ENCODE assay signal across 13 mouse cellular contexts in the genomic region with DNA sequence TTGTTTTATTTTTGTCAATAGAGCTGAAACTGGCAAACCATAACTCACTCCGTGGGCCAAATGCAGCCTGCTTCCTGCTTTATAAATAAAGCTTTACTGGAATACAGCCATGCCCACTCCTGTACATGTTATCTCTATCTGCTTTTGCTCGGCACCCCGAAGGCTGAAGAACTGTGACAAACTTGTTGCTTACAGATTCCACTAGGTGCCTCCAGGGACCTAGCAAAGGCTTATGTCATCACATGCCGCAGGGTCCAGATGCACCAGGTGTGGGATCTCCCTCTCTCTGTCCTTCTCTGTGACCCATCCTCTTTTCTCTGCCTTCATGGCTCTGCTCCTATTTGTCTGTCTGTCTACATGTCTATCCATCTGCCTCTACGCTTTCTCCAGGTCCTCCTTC. TPM values are rescaled to one million over a fixed set of nuclear protein-coding genes. Genes with fewer than 3 reads are reported as not detected.
DNase-seq lines count a peak whose midpoint lies in the region; ATAC-seq and TF ChIP-seq lines count a peak whose summit lies in the region.
"Had no signal": no experiment of that assay in that cellular context is flagged by ENCODE, and none has a peak within 500 bp of the region (broad histone marks: within the 10 kb centered on the region; RNA-seq: fewer than 3 reads in every experiment).

No protein-coding gene starts in this region.

- H3K4me2 ChIP-seq in lung, embryonic 15.5 days, result peak overlapping the region; percentile 17; the same call in 1 of the 2 replicates
- peak overlapping the region; percentile 3; the same call in 1 of the 2 replicates for H3K4me2 ChIP-seq in stomach, embryonic 16.5 days (ENCODE audit: low read depth, low read length)
- H3K4me2 ChIP-seq: forebrain, embryonic 12.5 days; midbrain, embryonic 11.5 days; neural tube, embryonic 12.5 days had no signal

- DNase-seq in heart, adult 2 months, result no peak
- no peak for DNase-seq in heart, adult 8-10 months (ENCODE audit: low spot score)
- no peak for DNase-seq in lung, postnatal 14 days
- DNase-seq in heart, postnatal 4 days, result peak; percentile 23
- no peak for DNase-seq in frontal cortex, postnatal 25 days (ENCODE audit: low spot score in 2 of 2)
- no peak for DNase-seq in c-Kit-positive CD71-positive TER-119-positive erythroid progenitor cells, embryonic 14.5 days (ENCODE audit: low spot score)
- DNase-seq: layer of hippocampus, adult 9-11 months; right cerebral cortex, postnatal 14 days had no signal

- WGBS in heart, adult 2 months, result 23% methylated on average over 5 of the region's 5 CpGs
- WGBS in lung, embryonic 15.5 days, result 29% methylated on average over 5 of the region's 5 CpGs
- WGBS in stomach, embryonic 16.5 days, result 45% methylated on average over 5 of the region's 5 CpGs

- ATAC-seq in lung, embryonic 15.5 days (ENCODE audit: borderline replicate concordance, extremely low read depth, low FRiP score, low TSS enrichment), result no peak
- no peak for ATAC-seq in stomach, embryonic 16.5 days (ENCODE audit: insufficient read depth, low FRiP score)

- peak overlapping the region; percentile 4 for H3K9ac ChIP-seq in heart, adult 2 months (ENCODE audit: low read depth, low read length)
- no peak overlapping the region for H3K9ac ChIP-seq in lung, embryonic 15.5 days
- peak overlapping the region; percentile 31; the same call in 1 of the 2 replicates for H3K9ac ChIP-seq in stomach, embryonic 16.5 days (ENCODE audit: low read length)
- H3K9ac ChIP-seq: forebrain, embryonic 12.5 days; neural tube, embryonic 12.5 days had no signal

- TF ChIP-seq POLR2A in heart, adult 2 months (IDR thresholded peaks at IDR 0.05; ENCODE audit: insufficient read depth, low read depth, low read length), result no peak

- H3K79me2 ChIP-seq in heart, adult 2 months (replicated peaks; ENCODE audit: control insufficient read depth, insufficient read depth, low read length), result no peaks in the 10 kb centered on the region

- intact Hi-C loops in heart, adult 2 months (cut with DNase I), result loop anchor here (2.0 to 10.0 kb wide), 3 partner anchors 40 to 286 kb away; partner anchors contain the start of genes Churc1 and Fntb

- no peaks in the 10 kb centered on the region for H3K27me3 ChIP-seq in heart, adult 2 months (ENCODE audit: control insufficient read depth, insufficient read depth, low read length)
- no peaks in the 10 kb centered on the region for H3K27me3 ChIP-seq in lung, embryonic 15.5 days
- H3K27me3 ChIP-seq in stomach, embryonic 16.5 days (ENCODE audit: control insufficient read depth, insufficient read depth, low read length), result no peaks in the 10 kb centered on the region
- H3K27me3 ChIP-seq: neural tube, embryonic 12.5 days had no signal

- peaks cover 21% of the 10 kb centered on the region for H3K4me1 ChIP-seq in heart, adult 2 months (ENCODE audit: control insufficient read depth, insufficient read depth, low read length)
- H3K4me1 ChIP-seq in lung, embryonic 15.5 days, result peaks cover 20% of the 10 kb centered on the region
- peaks cover 8% of the 10 kb centered on the region; the same call in 1 of the 2 replicates for H3K4me1 ChIP-seq in stomach, embryonic 16.5 days (ENCODE audit: control insufficient read depth, insufficient read depth, low read length)
- H3K4me1 ChIP-seq: forebrain, embryonic 12.5 days had no signal

- H3K36me3 ChIP-seq in heart, adult 2 months (ENCODE audit: control insufficient read depth, insufficient read depth, low read length), result no peaks in the 10 kb centered on the region; the same call in 1 of the 2 replicates
- H3K36me3 ChIP-seq in lung, embryonic 15.5 days, result no peaks in the 10 kb centered on the region
- no peaks in the 10 kb centered on the region for H3K36me3 ChIP-seq in stomach, embryonic 16.5 days (ENCODE audit: control insufficient read depth, insufficient read depth, low read length)
- H3K36me3 ChIP-seq: forebrain, embryonic 12.5 days; neural tube, embryonic 12.5 days had no signal

- no peak for TF ChIP-seq EP300 in heart, adult 2 months (IDR thresholded peaks at IDR 0.05; ENCODE audit: insufficient read depth, low read depth, low read length)

- peak overlapping the region; percentile 80 for H3K27ac ChIP-seq in heart, adult 2 months
- no peak overlapping the region for H3K27ac ChIP-seq in lung, embryonic 15.5 days
- peak overlapping the region; percentile 70 for H3K27ac ChIP-seq in stomach, embryonic 16.5 days (ENCODE audit: low read length)
- H3K27ac ChIP-seq: forebrain, embryonic 12.5 days; neural tube, embryonic 12.5 days had no signal

- H3K9me3 ChIP-seq in lung, embryonic 15.5 days, result no peaks in the 10 kb centered on the region
- no peaks in the 10 kb centered on the region for H3K9me3 ChIP-seq in stomach, embryonic 16.5 days (replicated peaks; ENCODE audit: control insufficient read depth, low read length)
- H3K9me3 ChIP-seq: forebrain, embryonic 12.5 days; neural tube, embryonic 12.5 days had no signal

- no peak overlapping the region; the same call in 1 of the 2 replicates for H3K4me3 ChIP-seq in heart, adult 2 months
- H3K4me3 ChIP-seq in lung, embryonic 15.5 days, result no peak overlapping the region
- no peak overlapping the region for H3K4me3 ChIP-seq in stomach, embryonic 16.5 days (replicated peaks; ENCODE audit: low read length)
- H3K4me3 ChIP-seq: forebrain, embryonic 12.5 days; neural tube, embryonic 12.5 days had no signal

- peak; percentile 37 for TF ChIP-seq CTCF in heart, adult 2 months (IDR thresholded peaks at IDR 0.05)

RNA-seq across cellular contexts. Expression of gene Plekhg3, which starts 51.5 kb away (rescaled TPM):
- total RNA-seq in heart, adult 2 months (2021), result 10 to 100 TPM; 11.6 to 13.6 TPM
- polyA plus RNA-seq in heart, adult 2 months (2012; rRNA removed), result 12.9 and 16.8 TPM in 2 replicates
- 10 to 100 TPM; 11.4 to 14.3 (median 13.2) TPM for total RNA-seq in heart, adult 8-10 months (2022)
- 6.9 and 7.2 TPM in 2 replicates for polyA plus RNA-seq in lung, embryonic 15.5 days (2015; fragmentation: Nextera tagmentation; extraction: Ambion mirVana)
- 10 to 100 TPM; 29.5 TPM for total RNA-seq in heart, postnatal 4 days (2021)
- polyA plus RNA-seq in stomach, embryonic 16.5 days (2015; fragmentation: Nextera tagmentation; extraction: Ambion mirVana), result 10.2 and 11.6 TPM in 2 replicates
